Mouse (Mus musculus): ENCODE measurements at regions not wholly inside any gene's neighbourhood (a gene's known extent, or its start where the extent isn't known, plus 50 kb on each side); places are given as distances from the start of the nearest gene placed in this dataset.
A peak's percentile ranks its signal among the peaks of the same experiment; 100 is the strongest.

DNA sequence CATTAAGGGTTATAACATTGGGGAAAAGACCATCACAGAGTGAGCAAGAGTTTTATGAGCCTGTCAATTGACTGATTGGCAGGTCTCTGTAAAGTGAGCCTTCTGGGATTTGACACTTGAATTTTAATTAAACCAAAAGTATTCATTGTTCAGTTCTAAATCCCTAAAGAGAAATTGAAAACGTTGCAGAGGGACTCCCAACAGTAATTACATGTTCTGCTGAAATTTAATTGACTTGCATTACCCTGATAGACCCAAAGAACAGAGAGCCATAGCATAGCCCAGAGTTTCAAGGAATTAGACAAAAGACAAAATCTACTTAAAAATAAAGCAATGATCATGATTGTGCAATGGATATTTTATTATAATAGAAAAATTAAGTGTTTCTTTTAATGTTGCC is 444.2 kb downstream of the Trim52 start:
- ATAC-seq (ENCODE audit: low FRiP score) = peak; percentile 54; the same call in 1 of the 2 replicates
- Histone ChIP-seq H3K9me3 (no peaks in the 10 kb centered on the region), H3K36me3 (no peaks in the 10 kb centered on the region), H3K4me2 (no peak overlapping the region), H3K4me3 (no peak overlapping the region), H3K27ac (no peak overlapping the region), H3K9ac (no peak overlapping the region), H3K4me1 (replicated peaks) (no peaks in the 10 kb centered on the region), H3K27me3 (no peaks in the 10 kb centered on the region)
- 19% methylated on average over 1 of the region's 1 CpGs for WGBS

DNA sequence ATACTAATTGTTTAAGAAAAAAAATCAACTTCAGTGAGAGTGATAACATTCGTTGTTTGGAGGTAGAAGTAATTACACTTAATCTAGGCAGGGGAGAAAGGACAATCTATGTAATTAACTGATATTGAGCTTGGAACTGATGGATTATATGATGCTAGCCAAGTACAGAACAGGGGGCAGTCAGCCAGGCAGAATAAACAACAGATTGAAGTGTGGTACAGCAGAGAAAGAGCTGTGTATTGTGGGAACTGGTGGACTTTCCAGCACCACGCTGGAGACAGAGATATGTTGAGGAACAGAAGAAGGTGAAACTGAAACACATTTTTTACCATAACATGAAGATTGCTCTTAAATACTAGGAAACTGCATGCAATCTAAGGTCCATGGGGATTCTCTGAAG is 473.3 kb downstream of the Trim52 start:
- Histone ChIP-seq H3K4me1 (replicated peaks) (no peaks in the 10 kb centered on the region), H3K4me3 (no peak overlapping the region), H3K9ac (no peak overlapping the region), H3K4me2 (no peak overlapping the region), H3K36me3 (no peaks in the 10 kb centered on the region), H3K9me3 (no peaks in the 10 kb centered on the region), H3K27me3 (no peaks in the 10 kb centered on the region), H3K27ac (no peak overlapping the region)
- ATAC-seq (ENCODE audit: low FRiP score) = no peak
- WGBS = 79% methylated on average over 2 of the region's 2 CpGs

DNA sequence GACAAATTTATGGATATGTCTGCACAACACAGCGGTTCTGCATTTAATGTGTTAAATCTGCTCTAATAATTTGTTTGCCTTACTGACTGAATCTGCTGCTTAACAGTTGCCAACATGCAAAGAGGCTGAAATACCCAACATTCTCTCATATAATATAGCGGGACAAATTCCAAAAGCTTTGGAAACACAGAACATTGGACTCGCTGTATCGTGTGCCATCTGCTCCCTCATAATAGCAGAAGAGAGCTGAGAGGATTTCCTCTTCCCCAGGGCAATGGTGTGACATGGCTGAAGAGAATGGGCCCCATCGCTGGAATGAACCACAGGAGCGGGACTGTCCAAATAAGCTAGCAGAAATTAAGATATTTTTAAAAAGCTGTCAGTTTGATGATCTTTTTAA is 475.9 kb downstream of the Trim52 start:
- Histone ChIP-seq H3K27ac (no peak overlapping the region), H3K36me3 (no peaks in the 10 kb centered on the region), H3K4me3 (no peak overlapping the region), H3K4me1 (replicated peaks) (no peaks in the 10 kb centered on the region), H3K9ac (no peak overlapping the region), H3K27me3 (no peaks in the 10 kb centered on the region), H3K9me3 (no peaks in the 10 kb centered on the region), H3K4me2 (no peak overlapping the region)
- no peak for ATAC-seq (ENCODE audit: low FRiP score)
- 77% methylated on average over 6 of the region's 6 CpGs for WGBS

DNA sequence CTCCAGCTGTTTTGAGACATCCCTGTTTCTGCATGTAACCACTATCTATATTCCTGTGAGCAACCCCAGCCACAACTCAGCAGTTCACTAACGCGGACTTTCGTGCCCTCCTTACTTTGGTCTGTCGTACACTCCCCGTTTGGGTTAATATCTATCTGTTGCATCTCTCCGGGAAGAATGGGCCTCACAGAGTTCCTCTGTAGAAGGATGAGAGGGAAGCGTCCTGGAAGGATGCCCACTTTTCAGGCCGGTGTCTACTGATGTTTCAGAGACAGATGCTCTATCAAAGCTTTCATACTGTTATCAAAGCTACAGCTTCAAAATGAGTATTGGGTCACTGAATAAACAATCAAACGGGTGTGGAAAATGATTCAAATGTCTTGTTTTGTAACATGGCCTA is 487.4 kb downstream of the Trim52 start:
- H3K9ac ChIP-seq = no peak overlapping the region
- WGBS = 87% methylated on average over 9 of the region's 9 CpGs
- no peak overlapping the region for H3K27ac ChIP-seq
- no peaks in the 10 kb centered on the region for H3K9me3 ChIP-seq
- H3K36me3 ChIP-seq = no peaks in the 10 kb centered on the region
- H3K4me3 ChIP-seq = no peak overlapping the region
- H3K4me1 ChIP-seq (replicated peaks) = no peaks in the 10 kb centered on the region
- ATAC-seq (ENCODE audit: low FRiP score) = no peak
- no peak overlapping the region for H3K4me2 ChIP-seq
- H3K27me3 ChIP-seq = no peaks in the 10 kb centered on the region

DNA sequence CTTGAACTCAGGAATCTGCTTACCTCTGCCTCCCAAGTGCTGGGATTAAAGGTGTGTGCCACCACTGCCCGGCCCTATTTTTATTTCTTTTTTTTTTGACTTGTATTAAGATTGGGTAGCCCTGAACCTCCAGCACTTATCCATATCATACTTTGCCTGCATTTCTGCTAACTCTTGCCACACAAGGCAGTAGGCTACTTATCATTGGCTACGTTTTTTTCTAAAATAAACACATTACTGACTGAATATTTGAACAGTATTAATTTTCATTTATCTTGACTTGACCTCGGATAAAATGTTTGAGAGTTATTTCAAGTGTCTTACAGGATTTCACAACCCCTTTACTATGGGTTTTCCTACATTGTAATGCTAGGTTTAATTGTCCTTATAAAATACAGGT is 488.0 kb downstream of the Trim52 start:
- H3K4me2 ChIP-seq = no peak overlapping the region
- H3K4me1 ChIP-seq (replicated peaks) = no peaks in the 10 kb centered on the region
- no peak overlapping the region for H3K4me3 ChIP-seq
- H3K27me3 ChIP-seq = no peaks in the 10 kb centered on the region
- no peak overlapping the region for H3K27ac ChIP-seq
- H3K36me3 ChIP-seq = no peaks in the 10 kb centered on the region
- H3K9ac ChIP-seq = no peak overlapping the region
- no peak for ATAC-seq (ENCODE audit: low FRiP score)
- 86% methylated on average over 3 of the region's 3 CpGs for WGBS
- no peaks in the 10 kb centered on the region for H3K9me3 ChIP-seq

DNA sequence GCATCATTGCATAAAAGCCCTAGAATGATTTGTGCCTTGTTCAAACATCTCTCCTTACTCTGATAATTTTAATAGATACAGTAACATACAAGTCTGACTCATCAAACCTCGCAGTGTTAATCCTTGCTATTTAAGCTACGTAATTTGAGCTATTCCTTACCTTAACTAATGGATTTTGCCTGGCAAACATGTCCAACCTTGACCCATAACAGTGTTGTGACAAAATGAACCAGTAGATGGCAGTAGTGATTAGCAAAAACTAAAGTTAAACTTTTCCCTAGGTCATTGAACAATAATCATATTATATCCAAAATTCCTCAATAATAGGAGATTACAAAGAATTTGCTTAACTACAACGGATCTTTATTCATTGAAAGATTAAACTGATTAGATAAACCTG is 501.0 kb downstream of the Trim52 start:
- no peaks in the 10 kb centered on the region for H3K36me3 ChIP-seq
- H3K27me3 ChIP-seq = no peaks in the 10 kb centered on the region
- no peak overlapping the region for H3K9ac ChIP-seq
- WGBS = 9% methylated on average over 3 of the region's 3 CpGs
- no peaks in the 10 kb centered on the region for H3K9me3 ChIP-seq
- ATAC-seq (ENCODE audit: low FRiP score) = no peak
- no peak overlapping the region for H3K4me2 ChIP-seq
- H3K27ac ChIP-seq = no peak overlapping the region
- peaks cover 12% of the 10 kb centered on the region for H3K4me1 ChIP-seq (replicated peaks)
- H3K4me3 ChIP-seq = no peak overlapping the region

DNA sequence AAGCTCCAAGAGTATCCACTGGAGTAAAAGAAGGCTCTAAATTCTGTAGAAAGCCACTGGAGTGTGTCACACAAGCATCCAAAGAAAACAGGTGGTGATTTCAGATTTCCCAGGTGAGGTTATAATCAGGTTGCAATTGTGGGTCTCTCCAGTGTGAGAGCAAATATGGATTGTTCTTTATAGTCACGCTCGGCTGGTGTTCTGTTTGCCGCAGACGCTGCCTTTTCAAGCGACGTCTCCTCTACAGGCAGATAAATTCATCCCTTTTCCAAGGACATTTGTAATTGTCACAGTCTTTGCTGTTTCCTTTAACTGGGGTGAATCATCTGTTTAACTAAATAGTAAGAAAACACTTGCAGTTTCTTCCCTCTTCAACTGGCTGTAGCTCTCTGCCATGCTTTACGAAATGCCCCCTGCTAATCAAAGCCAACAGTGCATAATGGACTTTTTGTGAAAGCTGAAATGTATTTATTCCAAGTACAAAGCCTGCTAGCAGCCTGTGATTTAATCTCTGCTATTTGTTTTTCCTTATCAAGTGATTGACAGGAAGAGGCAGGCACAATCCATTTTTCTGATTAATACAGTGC is 502.4 kb downstream of the Trim52 start:
- Histone ChIP-seq H3K27me3 (no peaks in the 10 kb centered on the region), H3K9me3 (no peaks in the 10 kb centered on the region), H3K27ac (peak overlapping the region; percentile 60; the same call in 1 of the 2 replicates), H3K4me3 (no peak overlapping the region), H3K4me1 (replicated peaks) (peaks cover 12% of the 10 kb centered on the region), H3K4me2 (peak overlapping the region; percentile 27), H3K36me3 (no peaks in the 10 kb centered on the region), H3K9ac (no peak overlapping the region)
- 12% methylated on average over 7 of the region's 7 CpGs for WGBS
- ATAC-seq (ENCODE audit: low FRiP score) = peak; percentile 21; the same call in 1 of the 2 replicates
